Mouse (Mus musculus): ENCODE results near the gene Ebf1. TPM values are rescaled to one million over a fixed set of nuclear protein-coding genes. Genes with fewer than 3 reads are reported as not detected.

Gene Ebf1
- total and polyA plus RNA-seq, 2 experiments from 2014 or later = 8.1 to 10.4 TPM

DNA sequence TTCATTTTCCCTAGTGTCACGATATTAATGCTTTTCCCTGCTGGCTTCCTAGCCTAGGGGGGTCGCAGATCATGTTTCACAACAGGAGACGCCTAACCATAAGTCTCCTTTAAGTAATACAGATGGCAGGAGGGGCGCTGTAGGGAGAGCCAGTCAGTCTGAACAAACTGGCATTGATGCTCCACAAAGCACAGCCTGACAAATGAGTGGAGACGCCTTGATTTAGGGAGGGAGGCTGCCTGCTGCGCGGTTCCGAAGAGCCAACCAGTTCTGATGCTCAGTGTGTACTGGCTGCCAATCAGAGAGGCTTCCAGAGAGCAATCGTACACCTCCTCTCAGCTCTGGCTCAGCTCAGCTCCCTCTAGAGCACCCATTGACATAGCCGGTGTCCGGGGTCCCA is 189.5 kb downstream of the Ebf1 start:
- Histone ChIP-seq H3K36me3 (replicated peaks; ENCODE audit: control insufficient read depth, insufficient read depth, low read length) (no peaks in the 10 kb centered on the region), H3K4me2 (ENCODE audit: low read depth, low read length) (no peak overlapping the region), H3K9me3 (replicated peaks; ENCODE audit: control insufficient read depth, low read length) (no peaks in the 10 kb centered on the region), H3K4me3 (ENCODE audit: low read depth, low read length) (no peak overlapping the region), H3K4me1 (ENCODE audit: control insufficient read depth, insufficient read depth) (no peaks in the 10 kb centered on the region), H3K27ac (ENCODE audit: low read depth) (no peak overlapping the region), H3K9ac (replicated peaks; ENCODE audit: low read depth, low read length) (no peak overlapping the region), H3K27me3 (ENCODE audit: control insufficient read depth, insufficient read depth, low read length) (no peaks in the 10 kb centered on the region)
- TF ChIP-seq EP300 (IDR thresholded peaks at IDR 0.05; ENCODE audit: low read depth) = no peak
- TF ChIP-seq CTCF (IDR thresholded peaks at IDR 0.05; ENCODE audit: low read depth) = no peak
- DNase-seq (ENCODE audit: low spot score) (no peak), ATAC-seq (ENCODE audit: insufficient read depth, low read depth) (no peak)
- 37% methylated on average over 11 of the region's 11 CpGs for WGBS

DNA sequence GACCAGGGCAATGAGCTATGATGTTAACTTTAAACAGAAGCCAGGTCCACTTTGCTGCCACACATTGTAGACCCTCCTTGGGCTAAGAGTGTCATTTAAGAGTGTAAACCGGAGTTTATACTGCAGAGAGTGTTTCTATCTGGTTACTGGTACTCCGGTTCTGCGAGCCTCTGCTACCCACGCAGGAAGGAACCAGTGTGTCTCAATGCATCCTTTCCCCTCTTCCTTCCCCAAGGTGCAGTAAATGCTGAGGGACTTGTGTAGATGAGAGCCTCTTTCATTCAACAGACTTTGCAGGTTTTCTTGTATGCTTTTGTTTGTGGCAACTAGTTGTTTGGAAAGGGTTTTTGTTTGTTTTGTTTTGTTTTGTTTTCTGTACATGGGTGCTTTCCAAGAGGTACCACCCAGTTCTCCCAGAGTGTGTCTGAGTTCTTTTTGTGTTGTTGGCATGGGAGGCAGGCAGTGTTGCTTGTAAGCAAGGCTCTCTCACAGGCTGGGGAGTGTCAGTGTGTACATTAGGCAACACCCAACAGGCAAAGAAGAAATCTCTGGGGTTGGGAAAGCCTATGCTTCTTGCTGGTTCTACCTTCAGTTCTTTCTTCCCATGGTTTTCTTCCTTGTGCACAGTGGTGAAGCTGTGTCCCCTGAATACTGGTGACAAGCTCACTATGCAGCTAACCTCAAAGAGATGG is 191.9 kb downstream of the Ebf1 start:
- ATAC-seq (ENCODE audit: insufficient read depth, low read depth) (no peak), DNase-seq (ENCODE audit: low spot score) (no peak)
- WGBS = 74% methylated on average over 4 of the region's 4 CpGs
- H3K27ac ChIP-seq (ENCODE audit: low read depth) = no peak overlapping the region
- H3K9ac ChIP-seq (replicated peaks; ENCODE audit: low read depth, low read length) = no peak overlapping the region
- no peaks in the 10 kb centered on the region for H3K36me3 ChIP-seq (replicated peaks; ENCODE audit: control insufficient read depth, insufficient read depth, low read length)
- no peak for TF ChIP-seq EP300 (IDR thresholded peaks at IDR 0.05; ENCODE audit: low read depth)
- TF ChIP-seq CTCF (IDR thresholded peaks at IDR 0.05; ENCODE audit: low read depth) = no peak
- no peaks in the 10 kb centered on the region for H3K27me3 ChIP-seq (ENCODE audit: control insufficient read depth, insufficient read depth, low read length)
- no peaks in the 10 kb centered on the region for H3K4me1 ChIP-seq (ENCODE audit: control insufficient read depth, insufficient read depth)
- H3K9me3 ChIP-seq (replicated peaks; ENCODE audit: control insufficient read depth, low read length) = no peaks in the 10 kb centered on the region
- no peak overlapping the region for H3K4me2 ChIP-seq (ENCODE audit: low read depth, low read length)
- H3K4me3 ChIP-seq (ENCODE audit: low read depth, low read length) = no peak overlapping the region

DNA sequence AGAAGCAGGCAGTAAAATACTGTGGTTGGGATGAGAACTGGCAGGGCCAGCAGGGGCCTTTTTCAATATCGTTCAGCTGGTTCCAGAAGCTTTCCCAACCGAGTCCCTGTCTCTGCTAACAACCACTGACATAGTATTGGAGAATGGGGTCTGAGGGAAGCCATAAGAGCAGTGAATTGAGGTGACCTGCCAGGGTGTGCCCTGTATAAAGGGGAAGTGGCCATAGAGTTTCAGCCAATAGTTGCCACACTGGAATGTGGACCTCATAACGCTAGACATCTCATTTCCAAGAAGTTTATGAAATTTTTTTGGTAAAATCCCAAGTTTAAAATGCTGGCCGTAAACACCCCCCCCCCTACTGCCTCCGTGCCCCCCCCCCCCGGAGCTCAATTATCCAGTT is 193.9 kb downstream of the Ebf1 start:
- Histone ChIP-seq H3K4me2 (ENCODE audit: low read depth, low read length) (no peak overlapping the region), H3K9me3 (replicated peaks; ENCODE audit: control insufficient read depth, low read length) (no peaks in the 10 kb centered on the region), H3K9ac (replicated peaks; ENCODE audit: low read depth, low read length) (no peak overlapping the region), H3K36me3 (replicated peaks; ENCODE audit: control insufficient read depth, insufficient read depth, low read length) (no peaks in the 10 kb centered on the region), H3K4me3 (ENCODE audit: low read depth, low read length) (no peak overlapping the region), H3K27me3 (ENCODE audit: control insufficient read depth, insufficient read depth, low read length) (no peaks in the 10 kb centered on the region), H3K4me1 (ENCODE audit: control insufficient read depth, insufficient read depth) (no peaks in the 10 kb centered on the region), H3K27ac (ENCODE audit: low read depth) (no peak overlapping the region)
- 66% methylated on average over 6 of the region's 6 CpGs for WGBS
- TF ChIP-seq EP300 (IDR thresholded peaks at IDR 0.05; ENCODE audit: low read depth) (no peak), CTCF (IDR thresholded peaks at IDR 0.05; ENCODE audit: low read depth) (no peak)
- ATAC-seq (ENCODE audit: insufficient read depth, low read depth) (no peak), DNase-seq (ENCODE audit: low spot score) (no peak)

DNA sequence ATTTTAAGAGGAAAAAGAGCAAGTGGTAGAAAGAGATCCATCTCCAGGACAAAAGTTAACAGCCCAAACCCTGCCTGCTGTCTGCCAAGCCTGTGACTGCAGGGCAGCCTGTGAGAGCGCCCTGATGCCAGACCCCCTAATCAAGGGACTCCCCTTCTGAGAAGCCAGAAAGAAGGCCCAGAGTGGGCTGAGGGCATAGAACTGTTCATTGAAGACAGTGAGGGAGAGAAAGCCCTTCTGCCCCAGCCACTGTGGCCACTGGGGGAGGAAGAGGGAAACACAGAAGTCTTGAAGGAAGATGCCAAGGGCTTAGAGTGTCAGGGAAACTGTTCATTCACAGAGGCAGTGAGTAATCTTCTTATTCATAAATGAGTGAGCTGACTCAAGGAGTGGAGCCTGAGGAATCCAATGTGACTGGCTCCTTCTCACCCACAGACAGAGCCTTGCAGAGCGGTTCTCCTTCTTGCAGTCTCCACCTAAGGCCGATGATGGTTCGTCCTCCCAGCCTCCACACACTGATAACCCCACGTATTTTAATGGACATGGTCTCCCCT is 195.2 kb downstream of the Ebf1 start:
- no peak overlapping the region for H3K9ac ChIP-seq (replicated peaks; ENCODE audit: low read depth, low read length)
- no peaks in the 10 kb centered on the region for H3K9me3 ChIP-seq (replicated peaks; ENCODE audit: control insufficient read depth, low read length)
- no peaks in the 10 kb centered on the region for H3K36me3 ChIP-seq (replicated peaks; ENCODE audit: control insufficient read depth, insufficient read depth, low read length)
- TF ChIP-seq CTCF (IDR thresholded peaks at IDR 0.05; ENCODE audit: low read depth) (no peak), EP300 (IDR thresholded peaks at IDR 0.05; ENCODE audit: low read depth) (no peak)
- no peak for ATAC-seq (ENCODE audit: insufficient read depth, low read depth)
- H3K4me1 ChIP-seq (ENCODE audit: control insufficient read depth, insufficient read depth) = no peaks in the 10 kb centered on the region
- no peaks in the 10 kb centered on the region for H3K27me3 ChIP-seq (ENCODE audit: control insufficient read depth, insufficient read depth, low read length)
- DNase-seq (ENCODE audit: low spot score) = no peak
- H3K4me2 ChIP-seq (ENCODE audit: low read depth, low read length) = no peak overlapping the region
- H3K4me3 ChIP-seq (ENCODE audit: low read depth, low read length) = no peak overlapping the region
- 87% methylated on average over 5 of the region's 5 CpGs for WGBS
- no peak overlapping the region for H3K27ac ChIP-seq (ENCODE audit: low read depth)

DNA sequence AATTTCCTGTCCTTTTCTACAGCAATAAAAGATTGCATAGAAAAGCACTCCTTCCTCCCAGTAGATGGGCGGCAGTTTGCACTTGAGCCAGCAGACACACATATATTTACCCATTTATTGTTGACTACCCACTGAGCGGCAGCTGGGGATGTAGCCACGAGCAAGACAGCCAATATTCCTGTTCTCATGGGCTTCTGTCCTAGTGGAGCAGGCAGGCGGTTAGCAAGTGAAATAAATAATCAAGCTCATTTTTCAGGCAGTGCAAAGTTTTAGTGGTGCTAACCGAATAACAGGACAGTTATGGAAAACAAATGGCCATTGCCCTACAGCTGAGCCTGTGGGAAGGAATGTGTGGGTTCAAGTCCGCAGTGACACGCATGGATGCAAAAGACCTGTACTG is 196.4 kb downstream of the Ebf1 start:
- WGBS = 82% methylated on average over 7 of the region's 7 CpGs
- ATAC-seq (ENCODE audit: insufficient read depth, low read depth) (no peak), DNase-seq (ENCODE audit: low spot score) (no peak)
- H3K4me3 ChIP-seq (ENCODE audit: low read depth, low read length) = no peak overlapping the region
- no peak overlapping the region for H3K9ac ChIP-seq (replicated peaks; ENCODE audit: low read depth, low read length)
- no peak overlapping the region for H3K27ac ChIP-seq (ENCODE audit: low read depth)
- H3K9me3 ChIP-seq (replicated peaks; ENCODE audit: control insufficient read depth, low read length) = no peaks in the 10 kb centered on the region
- no peak for TF ChIP-seq CTCF (IDR thresholded peaks at IDR 0.05; ENCODE audit: low read depth)
- no peak for TF ChIP-seq EP300 (IDR thresholded peaks at IDR 0.05; ENCODE audit: low read depth)
- H3K27me3 ChIP-seq (ENCODE audit: control insufficient read depth, insufficient read depth, low read length) = no peaks in the 10 kb centered on the region
- H3K4me1 ChIP-seq (ENCODE audit: control insufficient read depth, insufficient read depth) = no peaks in the 10 kb centered on the region
- no peak overlapping the region for H3K4me2 ChIP-seq (ENCODE audit: low read depth, low read length)
- no peaks in the 10 kb centered on the region for H3K36me3 ChIP-seq (replicated peaks; ENCODE audit: control insufficient read depth, insufficient read depth, low read length)

DNA sequence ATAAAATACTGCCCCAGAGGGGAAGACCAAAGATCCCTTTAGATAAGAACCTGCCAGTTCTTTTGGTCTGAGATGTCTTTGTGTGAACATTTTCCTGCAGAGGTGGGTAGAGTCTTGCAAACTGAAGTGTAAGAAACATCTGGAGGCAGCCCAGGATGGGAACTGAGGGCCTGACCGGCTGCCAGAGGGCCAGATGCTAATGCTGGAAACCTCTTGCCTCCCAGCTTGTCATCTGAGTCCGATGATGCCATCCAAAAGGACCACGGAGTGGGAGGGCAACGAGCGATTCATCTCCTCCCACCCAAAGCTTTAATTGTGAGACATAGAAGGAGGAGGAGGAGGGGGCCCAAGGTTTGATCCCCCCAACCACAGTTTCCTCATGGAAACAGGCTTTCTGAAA is 197.7 kb downstream of the Ebf1 start:
- Histone ChIP-seq H3K4me2 (ENCODE audit: low read depth, low read length) (no peak overlapping the region), H3K27ac (ENCODE audit: low read depth) (no peak overlapping the region), H3K4me3 (ENCODE audit: low read depth, low read length) (no peak overlapping the region), H3K36me3 (replicated peaks; ENCODE audit: control insufficient read depth, insufficient read depth, low read length) (no peaks in the 10 kb centered on the region), H3K27me3 (ENCODE audit: control insufficient read depth, insufficient read depth, low read length) (no peaks in the 10 kb centered on the region), H3K9me3 (replicated peaks; ENCODE audit: control insufficient read depth, low read length) (no peaks in the 10 kb centered on the region), H3K4me1 (ENCODE audit: control insufficient read depth, insufficient read depth) (no peaks in the 10 kb centered on the region), H3K9ac (replicated peaks; ENCODE audit: low read depth, low read length) (no peak overlapping the region)
- TF ChIP-seq CTCF (IDR thresholded peaks at IDR 0.05; ENCODE audit: low read depth) = no peak
- TF ChIP-seq EP300 (IDR thresholded peaks at IDR 0.05; ENCODE audit: low read depth) = no peak
- WGBS = 65% methylated on average over 5 of the region's 5 CpGs
- DNase-seq (ENCODE audit: low spot score) = no peak
- ATAC-seq (ENCODE audit: insufficient read depth, low read depth) = no peak
